Mouse (Mus musculus) cerebellum, adult 18-20 months (tissue): Measurements from ENCODE around the gene Ide.
A peak's percentile ranks its signal among the peaks of the same experiment; 100 is the strongest.
"Not testable (repeated sequence)": the region's sequence is repeated elsewhere in the genome, so short reads cannot be mapped to it uniquely, and the experiment has no call there.

ENCODE experiments used
- DNase-seq, 2 experiments: peaks; one replicate each; pipeline ENCODE4 v3.0.0; 2021

The Ide gene

GRCm38 (mm10) chr19:37263943-37264897, 73.4 kb downstream of the Ide start:
- peak; percentile 42 to 47 for DNase-seq

GRCm38 (mm10) chr19:37263566-37263942, 74.1 kb downstream of the Ide start:
- DNase-seq = peak; percentile 23 to 38

- DNase-seq = no peak
These were observed 75.3 kb downstream of the Ide start for GRCm38 (mm10) chr19:37262389-37262788.

- DNase-seq = no peak
These were observed 82.3 kb downstream of the Ide start for GRCm38 (mm10) chr19:37255321-37255720.

DNA sequence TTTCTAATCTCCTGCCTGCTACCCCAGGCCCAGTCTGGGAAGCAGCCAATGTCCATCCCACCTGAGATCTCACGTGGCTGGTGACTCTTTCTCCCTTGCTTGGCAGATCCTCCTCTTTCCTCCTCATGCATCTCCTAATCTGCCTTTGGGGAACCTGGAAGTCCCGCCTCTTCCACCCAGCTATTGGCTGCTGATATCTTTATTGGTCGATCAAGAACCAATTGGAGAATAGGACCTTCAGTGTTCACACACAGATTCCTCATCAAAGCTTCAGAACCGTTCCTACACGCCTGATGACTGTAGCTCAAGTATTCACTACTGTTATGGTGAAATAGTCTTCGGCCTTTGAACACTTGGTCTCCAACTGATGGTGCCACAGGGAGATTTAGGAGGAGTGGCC, 85.5 kb downstream of the Ide start:
- no peak for DNase-seq

- no peak for DNase-seq
These were observed 89.5 kb downstream of the Ide start for GRCm38 (mm10) chr19:37248199-37248598.

DNA sequence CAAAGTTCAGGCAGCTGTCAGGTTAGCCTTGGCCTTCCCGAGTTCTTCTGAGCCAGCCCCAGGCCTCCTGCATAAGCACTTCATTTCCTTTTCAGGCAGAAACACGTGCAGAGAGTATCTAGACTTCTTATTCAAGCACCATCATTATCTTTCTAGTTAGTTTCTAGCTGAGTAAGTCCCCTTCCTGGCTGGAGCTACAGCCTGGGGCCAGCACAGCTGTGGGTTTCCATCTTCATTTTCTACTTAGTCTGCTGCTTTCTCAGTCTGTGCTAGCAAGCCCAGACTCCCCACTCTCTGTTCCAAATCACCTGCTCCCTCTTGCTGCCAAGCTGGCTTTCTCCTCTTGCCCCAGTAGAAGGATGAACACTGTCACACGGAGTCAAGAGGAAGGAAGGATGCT, 90.8 kb downstream of the Ide start:
- DNase-seq = no peak

- no peak for DNase-seq
These were observed 94.9 kb downstream of the Ide start for GRCm38 (mm10) chr19:37242707-37243106.

GRCm38 (mm10) chr19:37241201-37241600, 96.5 kb downstream of the Ide start:
- DNase-seq = no peak

DNA sequence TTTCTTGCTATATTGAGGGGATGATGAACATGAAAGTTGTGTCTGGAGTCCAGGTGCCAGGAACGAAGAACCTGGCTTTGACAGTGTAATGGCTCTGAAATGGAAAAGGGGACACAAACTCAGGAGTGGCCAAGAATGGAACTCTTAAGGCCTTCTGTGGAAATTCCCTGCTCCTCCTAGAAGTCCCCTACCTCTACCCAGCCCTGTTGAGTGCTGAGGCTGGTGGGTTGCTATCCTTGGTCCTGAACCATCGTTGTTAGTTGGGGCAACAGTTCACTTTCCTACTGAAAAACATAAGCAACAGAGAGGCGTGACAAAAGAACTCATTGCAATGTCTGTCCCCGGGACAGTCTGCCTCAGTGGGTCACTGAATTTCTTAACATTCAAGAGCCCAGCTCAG, 98.6 kb downstream of the Ide start:
- DNase-seq = no peak

GRCm38 (mm10) chr19:37238651-37239050, 99.0 kb downstream of the Ide start:
- DNase-seq = no peak

- no peak for DNase-seq
These were observed 99.8 kb downstream of the Ide start for GRCm38 (mm10) chr19:37237712-37238437.

- no peak for DNase-seq
These were observed 100.3 kb downstream of the Ide start for GRCm38 (mm10) chr19:37237306-37237705.

DNA sequence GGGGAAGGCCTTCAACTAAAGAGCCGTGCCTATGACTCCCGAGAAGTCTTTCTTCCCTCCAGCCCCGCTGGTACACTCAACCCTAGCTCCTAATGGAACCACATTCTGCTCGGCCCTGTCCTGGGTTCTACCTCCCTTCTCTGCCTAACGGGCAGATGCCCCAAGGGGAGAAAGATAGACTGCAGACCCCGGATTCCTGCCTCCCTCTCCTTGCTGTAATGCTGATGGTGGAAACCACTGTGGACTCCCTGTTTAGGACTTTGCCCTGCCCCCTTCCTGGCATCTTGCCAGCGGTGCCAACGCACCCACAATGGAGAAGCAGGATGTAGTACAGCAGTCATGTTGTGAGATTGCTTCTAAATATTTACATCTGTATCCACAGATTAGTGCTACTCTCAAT, 101.8 kb downstream of the Ide start:
- no peak for DNase-seq

- peak; percentile 43 to 44 for DNase-seq
These were observed 103.8 kb downstream of the Ide start for GRCm38 (mm10) chr19:37233561-37234539.

GRCm38 (mm10) chr19:37232598-37232997, 105.1 kb downstream of the Ide start:
- not testable (repeated sequence) for DNase-seq

- no peak for DNase-seq
These were observed 112.3 kb downstream of the Ide start for GRCm38 (mm10) chr19:37225197-37225862.
